Mouse (Mus musculus) left cerebral cortex, postnatal 25 days (tissue): ENCODE measurements at regions not wholly inside any gene's neighbourhood (a gene's known extent, or its start where the extent isn't known, plus 50 kb on each side); places are given as distances from the start of the nearest gene placed in this dataset.

Source experiments
- DNase-seq, 2 experiments: peaks; one replicate each; pipeline ENCODE4 v3.0.0; 2022; ENCODE audit warnings: low spot score in 2 of 2, mixed read lengths in 1 of 2
- intact Hi-C: fragments of 180-260 bp; cut with DNase I; formaldehyde crosslinking; loops from one replicate; pipeline ENCODE4 v1.15.1; 2025

DNA sequence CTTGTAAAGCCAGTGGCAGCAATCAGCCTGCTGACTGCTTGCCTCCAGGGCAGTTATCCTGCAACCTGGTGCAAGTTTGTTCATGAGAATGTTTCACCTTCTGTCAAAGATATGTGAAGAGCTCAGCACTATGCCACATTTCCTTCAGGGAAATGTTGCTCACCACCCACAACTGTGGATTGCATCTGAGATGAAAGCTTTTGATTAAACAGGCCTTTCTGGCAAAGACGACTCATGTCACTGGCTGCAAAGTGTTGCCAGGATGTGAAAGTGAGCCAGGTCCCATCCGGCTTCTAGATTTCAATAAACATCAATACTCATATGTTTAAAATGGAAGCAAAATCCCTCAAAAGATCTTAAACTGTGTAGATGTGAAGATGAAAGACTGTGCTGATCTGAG is 2121.0 kb downstream of the Gm37988 start:
- DNase-seq, result peak in 1 of 2 experiments; percentile 32
- intact Hi-C loops, result no loop called here

DNA sequence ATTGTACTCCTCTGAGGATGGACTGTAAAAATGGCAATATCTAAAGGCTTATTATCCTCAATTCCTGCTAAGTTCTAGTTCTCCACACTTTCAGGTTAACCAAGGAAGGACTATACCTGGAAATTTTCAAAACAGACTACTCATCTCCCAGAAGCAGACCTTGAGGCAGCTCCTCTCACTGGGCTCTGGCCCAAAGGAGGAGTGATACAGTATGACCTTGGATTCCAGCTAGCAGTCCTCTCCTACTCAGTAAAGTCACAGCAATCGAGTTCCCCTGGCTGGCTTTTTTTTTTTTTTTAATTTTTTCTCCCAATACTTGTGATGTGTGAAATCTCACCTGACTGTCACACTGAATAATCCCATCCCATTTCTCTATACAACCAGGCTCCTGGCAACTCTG is 2124.2 kb downstream of the Gm37988 start:
- intact Hi-C loops, result no loop called here
- DNase-seq, result no peak

DNA sequence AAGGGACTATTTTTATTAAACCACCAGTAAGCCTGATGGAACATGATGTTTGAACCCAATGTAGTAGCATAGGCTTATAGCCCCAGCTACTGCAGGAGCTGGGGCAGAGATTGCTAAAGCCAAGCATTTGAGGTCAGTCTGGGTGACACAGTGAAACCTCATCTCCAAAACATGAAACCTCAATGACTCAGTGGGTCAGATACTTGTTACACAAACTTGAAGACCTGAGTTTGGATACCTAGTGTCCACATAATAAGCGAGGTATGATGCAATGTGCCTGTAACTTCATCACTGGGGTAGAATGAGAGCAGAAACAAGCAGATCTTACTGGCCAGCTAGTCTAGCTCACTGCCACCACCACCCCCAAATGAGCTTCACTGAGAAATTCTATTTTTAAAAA is 2162.1 kb downstream of the Gm37988 start:
- DNase-seq, result no peak
- intact Hi-C loops, result no loop called here

DNA sequence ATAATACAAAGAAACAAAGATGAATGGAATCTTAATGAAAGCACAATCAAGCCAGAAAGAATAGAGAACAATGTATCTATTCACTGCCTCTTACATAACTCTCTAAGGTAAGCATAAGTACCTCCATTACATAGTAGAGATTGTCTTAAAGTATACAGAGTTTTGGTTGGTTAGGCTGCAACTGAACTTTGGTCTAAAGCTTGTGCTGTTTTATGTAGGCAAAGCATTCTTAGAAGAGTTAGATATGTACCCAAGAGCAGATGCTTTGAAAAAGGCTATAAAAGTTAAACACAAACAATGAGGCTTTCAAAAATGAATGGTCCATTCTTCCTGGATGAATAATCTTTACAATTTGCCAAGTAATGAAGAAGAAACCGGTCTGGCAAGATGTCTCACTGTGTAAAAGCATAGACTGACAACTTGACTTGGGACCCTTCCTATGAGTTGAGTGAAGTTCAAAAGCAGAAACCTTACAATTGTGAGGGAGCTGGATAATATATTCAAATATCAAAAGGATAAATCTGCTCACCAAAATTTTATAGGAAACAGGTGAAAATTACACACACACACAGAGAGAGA is 2166.1 kb downstream of the Gm37988 start:
- intact Hi-C loops, result no loop called here

DNA sequence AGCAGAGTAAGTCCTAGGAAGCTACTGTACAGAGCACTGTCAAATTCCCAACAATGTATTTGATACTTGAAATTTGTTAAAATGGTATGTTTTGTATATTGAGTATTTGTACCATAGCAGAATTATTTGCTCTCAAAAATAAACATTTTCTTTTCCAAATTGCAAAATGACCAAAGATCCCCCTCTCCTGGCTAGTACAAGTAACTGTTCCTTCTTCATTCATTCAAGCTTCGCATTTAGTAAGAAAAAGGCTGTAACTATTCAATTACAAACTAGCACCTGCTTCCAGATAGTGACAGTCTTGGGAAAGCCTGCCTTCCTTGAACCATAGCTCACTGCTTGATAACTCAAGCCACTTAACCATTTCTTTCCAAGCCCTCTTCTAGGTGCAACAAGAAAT is 2171.9 kb downstream of the Gm37988 start:
- intact Hi-C loops, result loop anchor here (2.0 kb wide), 1 partner anchor 573 kb away; no protein-coding TSS in a partner anchor
- DNase-seq, result no peak

More for the DNA sequence above, 2166.1 kb downstream of the Gm37988 start:
- no peak for DNase-seq

DNA sequence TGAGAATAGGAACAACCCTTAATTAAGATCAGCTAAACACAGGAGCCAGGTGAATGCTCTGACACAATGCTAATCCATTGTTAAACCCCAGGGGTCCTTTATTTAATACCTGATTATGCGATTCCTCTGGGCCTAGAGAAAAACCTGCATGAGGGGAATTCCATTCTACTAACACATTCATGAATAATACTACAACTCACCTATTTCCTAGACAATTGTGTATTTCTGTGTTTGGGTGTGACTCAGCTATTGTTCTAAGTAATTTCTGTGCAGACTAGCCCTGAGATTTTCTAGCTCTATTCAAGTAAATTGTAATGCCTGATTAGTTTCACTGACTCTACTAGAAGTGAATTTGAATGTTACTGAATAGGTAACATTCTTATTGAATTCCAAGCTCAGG is 2176.5 kb downstream of the Gm37988 start:
- intact Hi-C loops, result no loop called here
- DNase-seq, result no peak

DNA sequence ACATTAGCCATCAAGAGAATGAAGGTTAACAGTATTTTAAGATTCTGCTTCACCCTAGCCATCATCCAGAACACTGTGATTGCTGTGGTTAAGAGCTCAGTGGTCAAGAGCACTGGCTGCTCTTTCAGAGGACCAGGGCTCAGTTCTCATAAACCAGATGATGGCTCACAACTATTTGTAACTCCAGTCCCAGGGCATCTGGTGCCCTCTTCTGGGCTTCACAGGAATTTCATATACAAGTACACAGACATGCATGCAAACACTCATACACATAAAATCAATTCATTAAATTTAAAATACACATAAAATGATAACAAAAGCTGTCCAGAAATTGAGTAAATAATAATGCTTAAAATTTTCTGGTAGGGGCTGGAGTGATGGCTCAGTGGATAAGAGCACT is 2189.9 kb downstream of the Gm37988 start:
- DNase-seq, result no peak
- intact Hi-C loops, result no loop called here

DNA sequence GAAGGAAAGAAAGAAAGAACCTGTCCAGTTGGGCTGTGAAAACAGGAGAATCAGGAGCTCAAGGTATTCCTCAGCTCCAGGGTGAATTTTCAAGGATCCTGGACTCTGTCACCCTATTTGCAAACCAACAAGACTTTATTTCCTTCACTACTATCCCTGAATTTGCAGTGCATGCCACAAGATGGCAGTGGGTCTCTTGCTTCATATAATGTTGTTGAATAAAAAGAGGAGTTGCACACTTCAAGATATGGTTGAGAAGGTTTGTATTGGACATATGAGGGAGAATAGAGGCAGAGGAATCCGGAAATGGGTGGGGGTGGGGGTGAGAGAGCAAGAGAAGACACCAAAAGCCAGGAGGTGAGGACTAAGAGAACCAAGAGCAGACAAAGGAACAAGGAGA is 2202.5 kb downstream of the Gm37988 start:
- intact Hi-C loops, result loop anchor here (1.0 kb wide), 1 partner anchor 195 kb away; no protein-coding TSS in a partner anchor
- DNase-seq, result peak; percentile 47 to 70
